Mouse (Mus musculus): ENCODE measurements at regions not wholly inside any gene's neighbourhood (a gene's known extent, or its start where the extent isn't known, plus 50 kb on each side); places are given as distances from the start of the nearest gene placed in this dataset.

- no peak for DNase-seq
These were observed 128.5 kb upstream of the Cadm1 start for GRCm38 (mm10) chr9:47401511-47401910.

DNA sequence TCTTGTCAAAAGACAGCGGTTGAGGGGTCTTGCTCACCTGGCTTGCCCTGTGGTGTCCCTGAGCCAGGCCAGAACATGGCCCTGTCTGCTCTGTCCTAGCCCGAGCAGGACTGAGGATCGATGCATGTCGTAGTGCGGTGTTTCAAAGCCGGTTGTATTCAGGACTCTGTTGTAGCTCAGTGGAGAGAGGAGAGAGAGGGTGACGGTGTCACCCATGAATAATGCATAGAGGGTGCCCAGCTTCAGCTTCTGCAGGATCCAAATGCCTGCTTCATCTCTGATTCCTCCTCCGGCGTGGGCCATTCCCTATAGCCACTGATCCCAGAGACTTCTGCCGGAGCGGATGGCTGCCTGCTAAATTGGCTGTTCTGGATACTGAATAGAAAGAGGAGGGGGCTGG is 126.7 kb upstream of the Cadm1 start:
- DNase-seq: no peak

GRCm38 (mm10) chr9:47404821-47405220 is 125.2 kb upstream of the Cadm1 start:
- no peak for DNase-seq

DNA sequence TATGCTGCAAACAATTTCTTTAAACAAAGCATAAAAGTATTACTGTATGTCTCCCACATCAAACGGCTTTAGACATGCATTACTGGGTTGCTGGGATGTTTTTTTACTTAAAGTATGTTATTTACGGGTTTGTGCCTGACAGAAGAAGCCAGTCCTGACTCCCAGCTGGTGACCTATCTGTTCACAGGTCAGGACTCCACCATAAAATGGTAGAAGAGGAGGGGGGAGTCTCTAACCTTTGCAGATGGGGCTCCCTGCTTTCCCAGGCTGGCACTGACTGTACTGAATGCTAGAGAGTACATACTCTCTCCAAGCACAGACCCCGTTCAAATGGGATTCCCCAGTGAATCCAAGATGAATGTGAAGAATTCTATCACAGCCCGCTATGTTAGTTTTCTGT is 124.4 kb upstream of the Cadm1 start:
- no peak for DNase-seq

GRCm38 (mm10) chr9:47407007-47407670 is 122.8 kb upstream of the Cadm1 start:
- DNase-seq: peak; percentile 58 to 70

GRCm38 (mm10) chr9:47408061-47408460 is 121.9 kb upstream of the Cadm1 start:
- no peak for DNase-seq

DNA sequence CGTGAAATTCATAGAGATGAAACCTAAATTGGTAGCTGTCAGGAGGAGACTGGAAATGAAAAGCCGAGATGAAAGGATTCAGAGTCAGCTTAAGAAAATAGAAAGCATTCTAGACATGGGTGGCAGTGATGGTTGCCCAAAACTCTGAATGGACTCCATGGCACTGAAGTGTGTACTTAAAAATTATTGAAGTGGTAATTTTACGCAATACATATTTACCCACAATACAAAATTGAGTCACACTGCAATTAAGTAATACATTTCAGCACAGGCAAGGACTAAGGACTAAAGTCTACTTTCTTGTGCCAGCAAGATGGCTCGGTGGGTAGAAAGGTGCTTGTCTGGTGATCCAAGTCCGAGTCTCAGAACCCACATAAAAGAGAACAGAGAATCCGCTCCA is 120.4 kb upstream of the Cadm1 start:
- no peak for DNase-seq

GRCm38 (mm10) chr9:47412786-47413185 is 117.2 kb upstream of the Cadm1 start:
- DNase-seq: no peak

DNA sequence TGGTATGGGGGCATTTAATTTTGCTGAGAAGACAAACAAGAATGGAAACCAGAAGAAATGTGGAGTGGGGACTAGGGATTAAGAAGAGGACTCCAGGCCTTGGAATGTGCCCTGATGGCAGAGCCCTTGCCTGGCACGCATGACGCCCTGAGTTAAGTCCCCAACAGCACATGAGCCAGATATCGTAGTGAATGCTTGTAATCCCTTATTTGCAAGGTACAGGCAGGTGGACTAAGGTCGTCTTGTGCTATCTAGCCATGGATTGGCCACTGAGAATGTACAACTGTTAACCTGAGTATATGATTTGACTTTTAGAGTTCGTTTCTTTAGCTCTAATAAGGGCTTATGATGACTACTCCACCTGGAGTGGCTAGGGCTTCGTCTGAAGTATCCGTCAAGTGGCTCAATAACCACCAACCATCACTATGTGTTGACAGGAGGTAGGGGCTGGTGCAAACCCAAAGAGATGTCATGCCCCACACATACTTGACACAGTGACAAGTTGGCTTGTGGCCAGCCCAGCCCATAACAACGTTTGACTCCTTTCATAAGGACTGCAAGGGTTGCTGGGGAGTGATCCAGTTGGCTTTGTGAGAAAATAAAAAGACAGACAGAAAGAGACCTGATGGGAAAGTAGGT is 115.5 kb upstream of the Cadm1 start:
- no peak for DNase-seq

DNA sequence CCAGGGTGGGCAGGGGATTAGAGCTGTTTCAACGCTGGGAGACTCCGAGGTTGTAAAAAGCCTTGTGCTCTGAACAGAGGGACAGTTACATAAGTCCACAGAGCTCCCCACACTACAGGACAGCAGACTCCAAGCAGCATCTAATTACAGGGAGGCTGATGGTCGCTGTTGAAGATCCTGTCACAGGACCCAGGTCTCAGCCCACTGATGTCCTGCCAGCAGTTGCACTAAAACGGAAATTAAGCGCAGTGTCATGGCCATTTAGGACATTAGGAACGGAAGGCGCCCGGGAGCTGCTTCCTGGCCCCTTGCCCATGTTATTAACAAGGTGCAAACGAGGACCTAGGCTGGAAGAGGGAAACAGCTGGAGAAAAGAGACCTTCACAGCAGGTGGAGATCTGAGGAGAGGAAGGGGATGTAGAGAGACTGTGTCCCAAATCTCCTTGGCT is 107.8 kb upstream of the Cadm1 start:
- DNase-seq: peak; percentile 74 to 80

DNA sequence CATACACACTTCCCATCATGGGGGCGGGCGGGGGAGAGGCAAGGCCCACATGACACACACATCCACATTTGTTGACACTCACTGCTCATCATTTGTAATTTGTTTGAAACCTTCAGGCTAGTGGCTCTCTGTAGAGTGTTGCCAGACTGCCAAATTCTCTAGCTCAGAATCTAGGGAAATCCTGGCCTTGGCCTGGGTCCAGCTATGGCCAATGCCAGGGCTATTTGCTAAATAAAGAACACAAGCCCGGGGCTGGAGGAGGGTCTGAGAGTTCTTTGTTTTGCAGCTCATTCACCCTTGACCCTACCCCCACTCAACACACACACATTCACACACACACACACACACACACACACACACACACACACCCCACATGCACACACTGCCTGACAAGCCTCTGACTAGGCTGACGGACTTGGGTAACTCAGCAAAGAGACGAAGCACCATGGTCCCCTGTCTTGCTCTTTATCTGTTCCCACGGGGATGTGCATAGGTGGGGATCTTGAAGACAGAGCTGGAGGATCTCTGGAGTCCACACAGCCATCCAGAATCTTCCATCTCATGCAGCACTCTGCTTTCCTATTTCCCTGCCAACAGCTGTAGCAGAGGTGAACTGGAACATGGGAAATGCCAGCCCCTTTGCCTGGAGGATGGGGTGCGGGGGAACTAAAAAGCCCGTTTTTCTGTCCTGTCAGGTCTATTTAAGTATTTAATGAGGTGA is 107.1 kb upstream of the Cadm1 start:
- DNase-seq: peak; percentile 68 to 87

DNA sequence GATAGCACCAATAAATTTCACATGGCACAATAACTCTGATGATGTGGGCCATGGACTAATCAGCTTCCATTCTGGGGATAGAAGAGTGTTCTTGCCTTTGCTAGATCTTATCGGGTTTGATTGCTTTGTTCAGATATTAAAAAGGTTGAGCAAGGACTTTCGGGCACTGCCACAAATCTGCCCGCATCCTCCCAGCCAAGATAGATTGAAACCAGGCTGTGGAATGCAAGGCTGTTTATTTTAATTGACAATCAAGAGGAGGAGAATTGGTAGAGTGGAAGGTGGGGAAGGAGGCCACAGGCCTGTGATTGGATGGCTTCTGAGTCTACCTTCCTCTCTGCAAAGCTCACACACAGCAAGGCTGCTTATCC is 106.5 kb upstream of the Cadm1 start:
- no peak for DNase-seq

DNA sequence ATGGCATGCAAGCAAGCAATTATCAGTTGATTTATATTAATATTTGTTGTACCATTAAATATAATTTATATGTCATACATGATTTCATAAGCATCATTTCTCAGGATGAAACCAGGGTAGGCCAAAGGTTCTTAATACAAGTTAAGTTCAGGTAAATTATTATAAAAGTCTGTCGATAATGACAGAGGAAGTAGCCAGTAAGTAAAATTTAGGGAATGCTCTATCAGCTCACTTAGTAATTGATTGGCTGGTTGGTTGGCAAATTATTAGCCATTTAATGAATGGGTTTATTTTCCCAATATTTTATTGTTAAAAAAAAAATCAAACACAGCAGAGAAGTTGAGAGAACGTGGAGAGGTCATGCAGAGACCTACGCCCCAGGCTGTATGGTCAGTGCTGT is 105.8 kb upstream of the Cadm1 start:
- DNase-seq: no peak

DNA sequence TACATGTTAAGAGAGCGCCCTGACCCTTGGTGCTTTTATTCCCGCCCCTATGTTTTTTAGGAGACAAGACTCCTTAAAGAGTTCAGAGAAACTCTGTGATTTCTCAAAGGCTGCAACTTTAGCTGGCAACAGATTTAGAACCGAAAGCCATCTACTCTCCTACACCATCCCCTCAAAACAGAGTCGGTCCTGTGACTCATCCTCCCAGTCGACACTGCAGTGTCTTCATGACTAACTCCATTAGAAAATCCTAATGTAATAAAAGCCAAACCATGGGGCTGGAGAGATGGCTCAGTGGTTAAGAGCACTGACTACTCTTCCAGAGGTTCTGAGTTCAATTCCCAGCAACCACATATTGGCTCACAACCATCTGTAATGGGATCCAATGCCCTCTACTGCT is 103.3 kb upstream of the Cadm1 start:
- no peak for DNase-seq

DNA sequence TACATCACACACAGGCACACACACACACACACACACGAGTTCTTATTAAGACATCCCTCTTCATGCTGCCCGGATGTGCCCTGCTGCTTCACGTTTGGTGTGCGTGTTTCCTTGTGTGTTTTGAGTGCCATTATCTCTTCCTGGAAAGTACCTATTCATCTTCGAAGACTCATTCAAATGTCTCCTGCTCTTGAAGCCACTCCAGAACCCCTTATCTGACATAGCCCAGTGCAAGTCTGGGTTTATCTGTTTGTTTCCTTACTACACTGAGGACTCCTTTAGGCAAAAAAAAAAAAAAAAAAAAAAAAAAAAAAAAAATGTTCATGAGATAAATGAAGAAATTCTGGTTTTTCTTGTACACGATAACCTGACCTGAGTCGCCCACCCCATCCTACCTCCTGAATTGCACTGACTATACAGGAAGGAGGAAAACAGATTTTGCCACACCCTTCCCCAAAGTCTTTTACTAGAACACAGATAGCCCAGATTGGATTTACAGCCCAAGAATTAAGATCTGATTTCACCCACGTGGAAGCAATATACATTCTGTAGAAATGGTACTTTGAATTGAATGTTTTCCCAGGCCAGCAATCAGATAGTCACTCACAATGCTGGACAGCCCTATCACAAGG is 101.1 kb upstream of the Cadm1 start:
- DNase-seq: peak in 1 of 2 experiments; percentile 9

DNA sequence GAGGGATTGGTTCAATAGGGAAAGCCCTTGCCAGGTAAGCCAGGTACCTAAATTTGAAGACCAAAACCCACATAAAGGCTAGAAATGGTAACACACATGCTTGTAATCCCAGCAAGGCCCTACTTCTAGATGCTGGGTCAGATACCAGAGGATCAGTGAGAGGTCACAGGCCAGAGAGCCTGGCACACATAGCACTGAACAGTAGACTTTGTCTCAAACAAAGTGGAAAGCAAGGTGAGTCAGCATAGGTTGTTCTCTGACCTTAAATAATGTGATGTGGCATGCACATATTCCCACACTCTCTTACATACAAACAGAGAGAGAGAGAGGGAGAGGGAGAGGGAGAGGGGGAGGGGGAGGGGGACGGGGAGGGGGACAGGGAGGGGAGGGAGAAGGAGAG is 100.3 kb upstream of the Cadm1 start:
- no peak for DNase-seq

DNA sequence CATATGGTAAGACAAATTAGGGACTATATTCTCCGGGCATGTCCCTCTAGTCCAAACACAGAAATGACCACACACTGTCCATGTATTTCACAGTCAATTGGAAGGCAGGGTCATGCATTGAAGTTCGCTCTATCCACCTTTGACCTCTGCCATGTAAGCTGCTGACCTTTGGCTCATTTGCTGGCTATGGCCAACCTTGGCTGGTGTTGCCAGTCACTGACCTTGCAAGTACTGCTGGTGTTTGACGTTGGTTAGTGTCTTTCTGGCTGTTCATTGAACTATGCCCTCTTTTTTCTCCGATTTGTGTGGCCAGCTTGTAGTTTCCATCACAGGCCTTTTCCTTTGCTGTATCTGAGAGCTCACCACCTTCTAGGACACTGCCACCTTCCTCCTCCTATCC is 97.3 kb upstream of the Cadm1 start:
- peak; percentile 64 to 66 for DNase-seq

GRCm38 (mm10) chr9:47433185-47433584 is 96.8 kb upstream of the Cadm1 start:
- no peak for DNase-seq

- DNase-seq: no peak
These were observed 95.9 kb upstream of the Cadm1 start for GRCm38 (mm10) chr9:47434091-47434490.

DNA sequence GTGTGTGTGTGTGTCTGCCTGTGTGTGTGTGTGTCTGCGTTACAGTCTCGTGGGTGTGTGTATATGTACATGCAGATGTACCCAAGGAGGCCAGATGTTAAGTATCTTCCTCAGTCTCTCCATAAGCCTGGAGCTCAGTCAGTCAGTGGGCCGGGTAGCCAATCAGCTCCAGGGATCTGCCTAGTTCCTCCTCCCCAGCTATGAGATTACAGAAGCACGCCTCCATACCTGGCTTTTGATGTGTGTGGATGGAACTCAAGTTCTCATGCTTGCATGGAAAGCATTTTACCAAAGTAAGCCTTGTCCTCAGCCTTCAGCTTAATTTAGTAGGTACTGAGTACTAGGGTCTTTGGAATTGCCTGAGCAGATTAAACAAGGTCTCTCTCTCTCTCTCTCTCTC is 91.0 kb upstream of the Cadm1 start:
- no peak for DNase-seq

GRCm38 (mm10) chr9:47439506-47439905 is 90.5 kb upstream of the Cadm1 start:
- no peak for DNase-seq

DNA sequence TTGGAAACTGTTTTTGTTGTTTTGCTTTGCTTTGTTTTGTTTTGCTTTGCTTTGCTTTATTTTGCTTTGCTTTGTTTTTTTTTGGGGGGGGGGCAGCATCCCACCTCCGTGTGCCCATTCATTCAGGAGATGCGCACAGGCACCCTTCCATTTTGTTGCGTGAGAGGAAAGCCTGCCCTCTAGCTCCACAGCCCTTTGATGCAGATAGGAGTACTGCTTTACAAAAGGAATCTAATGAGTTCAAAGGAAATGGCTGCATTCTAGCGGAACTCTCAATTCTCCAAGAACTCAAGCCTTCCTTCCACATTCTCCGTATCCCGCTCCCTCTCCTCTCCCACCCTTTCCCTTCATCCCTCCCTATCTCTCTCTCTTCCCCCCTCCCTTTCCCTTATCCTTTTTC is 89.8 kb upstream of the Cadm1 start:
- no peak for DNase-seq

DNA sequence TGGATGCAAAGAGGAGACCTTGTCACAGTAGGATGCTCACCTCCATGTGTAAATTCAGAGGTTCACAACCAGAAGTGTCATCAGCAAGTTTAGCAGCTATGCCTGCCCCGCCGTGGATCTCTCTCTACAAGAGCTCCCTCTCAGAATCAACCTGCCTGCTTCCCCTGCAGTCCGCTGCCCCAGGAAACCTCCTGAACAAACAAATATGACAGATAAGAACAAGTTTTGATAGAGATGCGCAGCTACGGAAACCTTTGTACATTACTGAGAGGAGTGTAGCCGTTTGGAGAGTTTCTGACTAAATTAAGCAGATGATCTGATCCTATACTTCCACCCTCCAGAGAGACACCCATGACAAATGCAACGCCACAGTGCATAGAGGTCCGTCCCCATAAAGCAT is 88.8 kb upstream of the Cadm1 start:
- no peak for DNase-seq

- DNase-seq: no peak
These were observed 85.8 kb upstream of the Cadm1 start for GRCm38 (mm10) chr9:47444168-47444567.
